Mouse (Mus musculus): ENCODE measurements around the gene Eva1c.
"Not testable (repeated sequence)": the region's sequence is repeated elsewhere in the genome, so short reads cannot be mapped to it uniquely, and the experiment has no call there.

Eva1c gene

GRCm38 (mm10) chr16:90826457-90826856 is at the start of gene Eva1c:
Gene Eva1c, plus strand, starts transcription at chr16:90826719.
- no peak for DNase-seq

- DNase-seq: no peak
Observed at GRCm38 (mm10) chr16:90779783-90780182, 46.7 kb upstream of the Eva1c start.

- no peak for DNase-seq
Observed at GRCm38 (mm10) chr16:90783302-90783701, 43.2 kb upstream of the Eva1c start.

GRCm38 (mm10) chr16:90785257-90785656 is 41.3 kb upstream of the Eva1c start:
- peak; percentile 48 for DNase-seq

- no peak for DNase-seq
Observed at GRCm38 (mm10) chr16:90788580-90788979, 37.9 kb upstream of the Eva1c start.

- no peak for DNase-seq
Observed at GRCm38 (mm10) chr16:90790946-90791345, 35.6 kb upstream of the Eva1c start.

GRCm38 (mm10) chr16:90792066-90792465 is 34.5 kb upstream of the Eva1c start:
- DNase-seq: no peak

- peak; percentile 32 for DNase-seq
Observed at GRCm38 (mm10) chr16:90792500-90792899, 34.0 kb upstream of the Eva1c start.

GRCm38 (mm10) chr16:90794708-90795107 is 31.8 kb upstream of the Eva1c start:
- no peak for DNase-seq

- DNase-seq: no peak
Observed at GRCm38 (mm10) chr16:90798446-90798845, 28.1 kb upstream of the Eva1c start.

GRCm38 (mm10) chr16:90798848-90799247 is 27.7 kb upstream of the Eva1c start:
- DNase-seq: no peak

- no peak for DNase-seq
Observed at GRCm38 (mm10) chr16:90799840-90800239, 26.7 kb upstream of the Eva1c start.

GRCm38 (mm10) chr16:90801251-90801650 is 25.3 kb upstream of the Eva1c start:
- no peak for DNase-seq

GRCm38 (mm10) chr16:90801928-90802327 is 24.6 kb upstream of the Eva1c start:
- no peak for DNase-seq

GRCm38 (mm10) chr16:90804466-90804865 is 22.1 kb upstream of the Eva1c start:
- no peak for DNase-seq

- peak; percentile 100 for DNase-seq
Observed at GRCm38 (mm10) chr16:90809975-90810715, 16.4 kb upstream of the Eva1c start, which contains the start of gene Urb1. Gene Urb1, minus strand, starts transcription at chr16:90810413.

GRCm38 (mm10) chr16:90810716-90811256 is 15.7 kb upstream of the Eva1c start:
- DNase-seq: no peak

GRCm38 (mm10) chr16:90812086-90812485 is 14.4 kb upstream of the Eva1c start:
- DNase-seq: no peak

GRCm38 (mm10) chr16:90820326-90820725 is 6.2 kb upstream of the Eva1c start:
- no peak for DNase-seq

GRCm38 (mm10) chr16:90821046-90821697 is 5.3 kb upstream of the Eva1c start:
- peak; percentile 77 for DNase-seq

- no peak for DNase-seq
Observed at GRCm38 (mm10) chr16:90822284-90822935, 4.1 kb upstream of the Eva1c start.

- DNase-seq: peak; percentile 57
Observed at GRCm38 (mm10) chr16:90822981-90823380, 3.5 kb upstream of the Eva1c start.

GRCm38 (mm10) chr16:90823986-90824385 is 2.5 kb upstream of the Eva1c start:
- DNase-seq: not testable (repeated sequence)
